Mouse (Mus musculus): Measurements from ENCODE around the gene Serping1.

- TF ChIP-seq POLR2A (IDR thresholded peaks at IDR 0.05; ENCODE audit: low read depth, low read length) = no peak
- TF ChIP-seq CTCF (IDR thresholded peaks at IDR 0.05; ENCODE audit: extremely low read depth, insufficient read depth, insufficient read length, insufficient replicate concordance) = no peak
Observed at GRCm38 (mm10) chr2:84777706-84778105, 2.5 kb upstream of the Serping1 start.
